Mouse (Mus musculus) MEL (cell line): ENCODE results near the gene Tunar. TPM values are rescaled to one million over a fixed set of nuclear protein-coding genes. Genes with fewer than 3 reads are reported as not detected.

Experiments used
- DNase-seq: peaks from one replicate; pipeline ENCODE4 v3.0.0; 2011; ENCODE audit warnings: low read depth, low spot score
- H3K27ac ChIP-seq: 2 replicates; pipeline ENCODE4 v1.5.1; 2012; ENCODE audit warnings: low read depth, mild to moderate bottlenecking, control low read depth, low read length, moderate library complexity; ENCODE audit not compliant: control insufficient read depth
- H3K27me3 ChIP-seq, 2 experiments: fragments of 150-350 bp in 1 of 2; sonication (generic) in 1 of 2; 2 replicates each; pipeline ENCODE4 v1.6.1; 2012; ENCODE audit warnings: low read length in 2 of 2, mild to moderate bottlenecking in 2 of 2, improper control_type of control experiment in 1 of 2, moderate library complexity in 1 of 2; ENCODE audit not compliant: insufficient read depth in 2 of 2, control insufficient read depth in 1 of 2
- H3K36me3 ChIP-seq, 2 experiments: 2 replicates each; pipeline ENCODE4 v1.6.1; 2012 to 2014; ENCODE audit warnings: low read length in 2 of 2, improper control_type of control experiment in 1 of 2, inconsistent platforms in 1 of 2, mild to moderate bottlenecking in 1 of 2; ENCODE audit not compliant: insufficient read depth in 2 of 2, control insufficient read depth in 1 of 2
- H3K4me1 ChIP-seq, 2 experiments: fragments of 150-350 bp in 1 of 2; sonication (generic) in 1 of 2; 2 replicates each; pipeline ENCODE4 v1.6.1; 2012; ENCODE audit warnings: low read length in 2 of 2, improper control_type of control experiment in 1 of 2, mild to moderate bottlenecking in 1 of 2; ENCODE audit not compliant: insufficient read depth in 2 of 2, control insufficient read depth in 1 of 2
- H3K4me3 ChIP-seq, 2 experiments: fragments of 150-350 bp in 1 of 2; sonication (generic) in 1 of 2; 2 replicates each; pipeline ENCODE4 v1.5.1; 2012; ENCODE audit warnings: low read depth in 2 of 2, low read length in 2 of 2, mild to moderate bottlenecking in 2 of 2, moderate library complexity in 2 of 2, control low read depth in 1 of 2, improper control_type of control experiment in 1 of 2; ENCODE audit not compliant: control insufficient read depth in 1 of 2, insufficient read depth in 1 of 2
- H3K79me2 ChIP-seq: 2 replicates; pipeline ENCODE4 v1.6.1; 2012; ENCODE audit warnings: mild to moderate bottlenecking, low read length, moderate library complexity; ENCODE audit not compliant: control insufficient read depth, poor library complexity, insufficient read depth
- H3K9ac ChIP-seq: 2 replicates; pipeline ENCODE4 v1.6.1; 2012; ENCODE audit warnings: low read depth, mild to moderate bottlenecking, control low read depth, low read length, moderate library complexity; ENCODE audit not compliant: control insufficient read depth, poor library complexity, severe bottlenecking
- H3K9me3 ChIP-seq: fragments of 150-350 bp; sonication (generic); replicated peaks from 2 replicates; pipeline ENCODE4 v1.6.1; 2012; ENCODE audit warnings: mild to moderate bottlenecking, low read length, improper control_type of control experiment, moderate library complexity; ENCODE audit not compliant: insufficient read depth
- BHLHE40 ChIP-seq: IDR thresholded peaks from 2 replicates; pipeline ENCODE4 v1.6.1; 2012; ENCODE audit warnings: low read depth, mild to moderate bottlenecking, inconsistent platforms, low read length, improper control_type of control experiment, borderline replicate concordance
- CHD1 ChIP-seq: IDR thresholded peaks from 2 replicates; pipeline ENCODE4 v1.6.1; 2012; ENCODE audit warnings: low read depth, mild to moderate bottlenecking, inconsistent platforms, low read length, improper control_type of control experiment
- CTCF ChIP-seq, 3 experiments: IDR thresholded peaks in 2 of 3; conservative IDR thresholded peaks in 1 of 3; 2 replicates each; pipeline ENCODE4 v1.5.1; 2011 to 2012; ENCODE audit warnings: low read length in 3 of 3, low read depth in 2 of 3, mild to moderate bottlenecking in 2 of 3, improper control_type of control experiment in 1 of 3, inconsistent platforms in 1 of 3, mixed read lengths in 1 of 3, moderate library complexity in 1 of 3; ENCODE audit not compliant: control insufficient read depth in 1 of 3, insufficient read depth in 1 of 3, poor library complexity in 1 of 3, severe bottlenecking in 1 of 3
- ELF1 ChIP-seq: IDR thresholded peaks from 2 replicates; pipeline ENCODE4 v1.6.1; 2014; ENCODE audit warnings: low read depth, mild to moderate bottlenecking, inconsistent platforms, low read length, improper control_type of control experiment, moderate library complexity
- GABPA ChIP-seq: IDR thresholded peaks from 2 replicates; pipeline ENCODE4 v1.6.1; 2012; ENCODE audit warnings: low read depth, mild to moderate bottlenecking, inconsistent platforms, low read length, improper control_type of control experiment, moderate library complexity
- GATA1 ChIP-seq: IDR thresholded peaks from 2 replicates; pipeline ENCODE4 v1.6.1; 2011; ENCODE audit warnings: low read depth, low read length, improper control_type of control experiment
- JUND ChIP-seq: IDR thresholded peaks from 2 replicates; pipeline ENCODE4 v1.6.1; 2011; ENCODE audit warnings: low read depth, mild to moderate bottlenecking, improper control_type of control experiment, low read length
- MAFK ChIP-seq: IDR thresholded peaks from 2 replicates; pipeline ENCODE4 v1.6.1; 2011; ENCODE audit warnings: low read depth, mild to moderate bottlenecking, low read length, improper control_type of control experiment, borderline replicate concordance
- MAX ChIP-seq: IDR thresholded peaks from 2 replicates; pipeline ENCODE4 v1.6.1; 2011; ENCODE audit warnings: low read length, improper control_type of control experiment
- MAZ ChIP-seq: IDR thresholded peaks from 2 replicates; pipeline ENCODE4 v1.6.1; 2012; ENCODE audit warnings: low read depth, mild to moderate bottlenecking, inconsistent platforms, low read length, improper control_type of control experiment
- MYB ChIP-seq: IDR thresholded peaks from 2 replicates; pipeline ENCODE4 v1.6.1; 2011; ENCODE audit warnings: mild to moderate bottlenecking, low read depth, low read length, improper control_type of control experiment
- MYC ChIP-seq: IDR thresholded peaks from 2 replicates; pipeline ENCODE4 v1.6.1; 2011; ENCODE audit warnings: low read depth, mild to moderate bottlenecking, low read length, improper control_type of control experiment, moderate library complexity
- NELFE ChIP-seq: IDR thresholded peaks from 2 replicates; pipeline ENCODE4 v1.6.1; 2011; ENCODE audit warnings: low read depth, low read length, improper control_type of control experiment
- NRF1 ChIP-seq: IDR thresholded peaks from 2 replicates; pipeline ENCODE4 v1.6.1; 2014; ENCODE audit warnings: low read depth, mild to moderate bottlenecking, inconsistent platforms, low read length, improper control_type of control experiment, moderate library complexity; ENCODE audit not compliant: poor library complexity, insufficient read depth, severe bottlenecking
- POLR2A ChIP-seq, 2 experiments: IDR thresholded peaks; 2 replicates each; pipeline ENCODE4 v1.6.1; 2011 to 2012; ENCODE audit warnings: low read length in 2 of 2, mild to moderate bottlenecking in 2 of 2, control low read depth in 1 of 2, improper control_type of control experiment in 1 of 2, low read depth in 1 of 2, moderate library complexity in 1 of 2; ENCODE audit not compliant: control insufficient read depth in 1 of 2, insufficient read depth in 1 of 2, poor library complexity in 1 of 2
- POLR2AphosphoS5 ChIP-seq: IDR thresholded peaks from 2 replicates; pipeline ENCODE4 v1.6.1; 2012; ENCODE audit warnings: low read depth, borderline replicate concordance, mild to moderate bottlenecking, inconsistent platforms, low read length, moderate library complexity, mixed read lengths
- SMC3 ChIP-seq: IDR thresholded peaks from 2 replicates; pipeline ENCODE4 v1.6.1; 2011; ENCODE audit warnings: low read depth, low read length, improper control_type of control experiment
- ZKSCAN1 ChIP-seq: IDR thresholded peaks from 2 replicates; pipeline ENCODE4 v1.6.1; 2012; ENCODE audit warnings: low read depth, mild to moderate bottlenecking, inconsistent platforms, low read length, improper control_type of control experiment, moderate library complexity
- ZMIZ1 ChIP-seq: IDR thresholded peaks from 2 replicates; pipeline ENCODE4 v1.6.1; 2012; ENCODE audit warnings: low read depth, mild to moderate bottlenecking, inconsistent platforms, low read length, improper control_type of control experiment, moderate library complexity
- ZNF384 ChIP-seq: IDR thresholded peaks from 2 replicates; pipeline ENCODE4 v1.6.1; 2012; ENCODE audit warnings: low read depth, mild to moderate bottlenecking, inconsistent platforms, low read length, improper control_type of control experiment
- polyA plus RNA-seq, 2 experiments: library from polyadenylated mRNA; stranded (reverse) in 1 of 2; unstranded in 1 of 2; fragments of >175 nt in 1 of 2; fragments of >200 nt in 1 of 2; gene quantifications; 2 replicates each; pipeline versions ENCODE4 v1.2.1 to v1.2.4; 2012; ENCODE audit warnings: low replicate concordance in 2 of 2, low read depth in 1 of 2; ENCODE audit not compliant: insufficient read length in 2 of 2, insufficient read depth in 1 of 2, missing spikeins in 1 of 2
- total RNA-seq: library from RNA; depleted of rRNA; stranded (reverse); fragments of 300-350 nt; gene quantifications from 2 replicates; pipeline ENCODE4 v1.2.3, GENCODE M21; 2012

The Tunar gene
- total and polyA plus RNA-seq, 3 experiments: not detected

DNA sequence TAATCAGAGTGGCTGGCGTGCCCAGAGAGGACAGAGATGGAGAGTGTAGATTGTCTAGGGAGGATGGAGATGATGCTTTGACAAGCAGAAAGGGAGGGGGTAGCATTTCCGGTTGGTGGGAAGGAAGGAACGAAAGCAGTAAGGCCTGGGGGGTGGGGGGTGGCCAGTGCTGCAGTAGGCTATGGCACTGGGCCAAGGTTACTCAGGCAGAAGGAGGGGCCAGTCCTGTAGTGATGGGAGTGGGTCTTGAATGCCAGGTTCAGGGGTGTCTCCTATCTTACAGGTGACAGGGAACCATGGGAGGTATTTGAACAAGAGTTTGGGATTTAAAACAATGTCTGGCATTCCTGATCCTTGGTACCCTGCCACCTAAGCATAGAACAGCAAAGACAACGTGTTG lies 13.2 kb downstream of the Tunar start:
- no peaks in the 10 kb centered on the region for H3K36me3 ChIP-seq
- no peaks in the 10 kb centered on the region for H3K79me2 ChIP-seq
- no peak for DNase-seq
- no peaks in the 10 kb centered on the region for H3K27me3 ChIP-seq
- no peak overlapping the region for H3K4me3 ChIP-seq
- H3K9ac ChIP-seq: no peak overlapping the region
- TF ChIP-seq CHD1 (no peak), NELFE (no peak), MYC (no peak), JUND (no peak), MAFK (no peak), ZMIZ1 (no peak), NRF1 (no peak), GATA1 (no peak), POLR2A (IDR thresholded peaks at IDR 0.05; ENCODE audit: control insufficient read depth in 1 of 2, insufficient read depth in 1 of 2, low read depth in 1 of 2, low read length in 2 of 2, poor library complexity in 1 of 2) (no peak), CTCF (IDR thresholded peaks at IDR 0.05 in 2 of 3, conservative IDR thresholded peaks at IDR 0.05 in 1 of 3; ENCODE audit: control insufficient read depth in 1 of 3, insufficient read depth in 1 of 3, low read depth in 2 of 3, low read length in 3 of 3, poor library complexity in 1 of 3, severe bottlenecking in 1 of 3) (no peak), MYB (no peak)
- H3K4me1 ChIP-seq: no peaks in the 10 kb centered on the region
- no peaks in the 10 kb centered on the region for H3K9me3 ChIP-seq
- no peak overlapping the region for H3K27ac ChIP-seq

DNA sequence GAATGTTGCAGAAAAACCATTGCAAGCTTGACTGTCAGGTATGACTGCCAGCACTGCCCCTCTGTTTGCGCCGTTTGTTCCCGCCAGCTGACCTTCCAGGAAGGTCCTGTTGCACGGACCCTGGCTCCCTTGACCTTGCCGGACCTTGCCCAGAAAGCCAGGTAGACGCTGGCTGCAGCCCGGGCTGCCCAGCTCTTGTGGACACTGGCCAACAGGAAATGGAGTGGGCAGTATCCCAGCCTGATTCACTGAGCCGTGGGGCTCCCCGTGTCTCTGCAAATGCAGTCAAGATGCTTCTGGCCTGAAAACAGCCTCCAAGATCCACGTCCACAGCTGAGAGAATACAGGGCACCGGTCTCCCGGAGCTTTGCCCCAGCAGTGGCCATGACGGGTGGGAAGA lies 13.6 kb downstream of the Tunar start:
- no peak overlapping the region for H3K9ac ChIP-seq
- H3K36me3 ChIP-seq: no peaks in the 10 kb centered on the region
- H3K27ac ChIP-seq: no peak overlapping the region
- DNase-seq: no peak
- no peaks in the 10 kb centered on the region for H3K4me1 ChIP-seq
- no peaks in the 10 kb centered on the region for H3K9me3 ChIP-seq
- H3K4me3 ChIP-seq: no peak overlapping the region
- no peaks in the 10 kb centered on the region for H3K27me3 ChIP-seq
- H3K79me2 ChIP-seq: no peaks in the 10 kb centered on the region
- TF ChIP-seq ZKSCAN1: no peak
- no peak for TF ChIP-seq MAZ
- TF ChIP-seq GABPA: no peak
- no peak for TF ChIP-seq MYB
- TF ChIP-seq ZNF384: no peak
- no peak for TF ChIP-seq MAFK
- no peak for TF ChIP-seq ELF1
- TF ChIP-seq SMC3: no peak
- TF ChIP-seq CTCF (IDR thresholded peaks at IDR 0.05 in 2 of 3, conservative IDR thresholded peaks at IDR 0.05 in 1 of 3; ENCODE audit: control insufficient read depth in 1 of 3, insufficient read depth in 1 of 3, low read depth in 2 of 3, low read length in 3 of 3, poor library complexity in 1 of 3, severe bottlenecking in 1 of 3): no peak
- no peak for TF ChIP-seq ZMIZ1
- TF ChIP-seq CHD1: no peak
- TF ChIP-seq MAX: no peak
- no peak for TF ChIP-seq POLR2AphosphoS5
- TF ChIP-seq GATA1: no peak
- no peak for TF ChIP-seq BHLHE40
- TF ChIP-seq, all 39 proteins: peak for 0
